ENCODE assay signal across 19 mouse cellular contexts in the genomic region with DNA sequence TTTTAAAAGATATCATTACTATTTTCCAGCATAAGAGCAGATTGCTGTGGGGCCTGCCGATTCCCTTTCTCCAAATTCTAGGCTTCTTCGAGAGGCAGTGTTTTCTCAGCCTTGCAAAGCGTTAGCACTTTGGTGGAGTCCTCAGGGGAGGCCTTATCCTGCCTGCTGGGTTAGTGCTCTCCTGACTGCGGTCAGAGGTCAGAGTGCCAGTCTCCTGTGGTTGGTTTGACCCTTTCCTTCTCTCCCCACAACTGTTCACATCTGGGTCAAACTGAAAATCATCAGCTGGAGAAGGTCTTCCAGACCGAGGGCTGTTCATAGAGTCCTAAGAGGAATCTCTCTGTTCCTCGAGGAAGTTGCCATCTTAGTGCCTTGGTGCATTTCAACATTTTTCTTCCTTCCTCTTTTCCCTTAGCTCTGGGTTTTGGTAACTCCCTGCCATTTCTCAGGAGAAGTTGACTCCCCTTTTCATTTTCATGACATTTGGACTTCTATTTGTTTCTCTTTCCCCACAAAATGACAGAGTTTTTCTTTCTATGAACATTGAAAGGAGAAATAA. TPM values are rescaled to one million over a fixed set of nuclear protein-coding genes. Genes with fewer than 3 reads are reported as not detected.
DNase-seq lines count a peak whose midpoint lies in the region; ATAC-seq and TF ChIP-seq lines count a peak whose summit lies in the region.
"Had no signal": no experiment of that assay in that cellular context is flagged by ENCODE, and none has a peak within 500 bp of the region (broad histone marks: within the 10 kb centered on the region; RNA-seq: fewer than 3 reads in every experiment).

No protein-coding gene starts in this region.

- peak; percentile 30 for DNase-seq in liver, adult 2 months (ENCODE audit: extremely low read depth, low read depth, low spot score)
- DNase-seq in liver (no peak), MEL (ENCODE audit: low read depth, low spot score) (peak; percentile 68)
- DNase-seq in liver, embryonic 11.5 days (ENCODE audit: low spot score): no peak
- DNase-seq in layer of hippocampus, adult 18-20 months (ENCODE audit: low spot score in 2 of 2): no peak
- DNase-seq in adrenal gland, postnatal 36 days: no peak
- DNase-seq in layer of hippocampus, postnatal 25 days (ENCODE audit: extremely low spot score in 1 of 2, low spot score in 1 of 2): no peak
- DNase-seq: cerebellum, postnatal 25 days; lung, embryonic 14.5 days had no signal

- H3K4me2 ChIP-seq in liver, embryonic 11.5 days: peak overlapping the region; percentile 36
- H3K4me2 ChIP-seq: lung, embryonic 14.5 days; midbrain, embryonic 11.5 days had no signal

- ATAC-seq in liver, embryonic 11.5 days (replicated peaks; ENCODE audit: low FRiP score): no peak
- ATAC-seq in megakaryocyte progenitor cell, adult 5-6 weeks (replicated peaks; ENCODE audit: poor library complexity): peak; percentile 47
- ATAC-seq: hindbrain, postnatal 0 days had no signal

- no peaks in the 10 kb centered on the region for H3K4me1 ChIP-seq in liver, adult 2 months (ENCODE audit: control insufficient read depth, insufficient read depth, low read length)
- H3K4me1 ChIP-seq in MEL (ENCODE audit: control insufficient read depth in 1 of 2, insufficient read depth in 2 of 2, low read length in 2 of 2): peaks cover 13 to 14% of the 10 kb centered on the region in 2 experiments
- no peaks in the 10 kb centered on the region for H3K4me1 ChIP-seq in liver, embryonic 11.5 days (replicated peaks; ENCODE audit: control insufficient read depth, insufficient read depth, low read length)

- H3K36me3 ChIP-seq in liver, adult 2 months (ENCODE audit: control insufficient read depth, insufficient read depth, low read length): no peaks in the 10 kb centered on the region
- H3K36me3 ChIP-seq in MEL (ENCODE audit: control insufficient read depth in 1 of 2, insufficient read depth in 2 of 2, low read length in 2 of 2): peaks cover 0 to 15% of the 10 kb centered on the region in 2 experiments; a peak in 2 of 4 replicates
- H3K36me3 ChIP-seq in liver, embryonic 11.5 days (ENCODE audit: control insufficient read depth, insufficient read depth, low read length): no peaks in the 10 kb centered on the region

- H3K9ac ChIP-seq in liver, adult 2 months (ENCODE audit: low read depth, low read length): no peak overlapping the region
- peak overlapping the region; percentile 54 for H3K9ac ChIP-seq in MEL (ENCODE audit: control insufficient read depth, low read depth, low read length, poor library complexity, severe bottlenecking)
- H3K9ac ChIP-seq in liver, embryonic 11.5 days (ENCODE audit: low read depth, low read length): no peak overlapping the region
- H3K9ac ChIP-seq: lung, embryonic 14.5 days had no signal

- H3K79me2 ChIP-seq in liver, adult 2 months (ENCODE audit: control insufficient read depth, insufficient read depth, low read length): no peaks in the 10 kb centered on the region
- H3K79me2 ChIP-seq in MEL (ENCODE audit: control insufficient read depth, insufficient read depth, low read length, poor library complexity): no peaks in the 10 kb centered on the region

- no peak for TF ChIP-seq RAD21 in MEL (IDR thresholded peaks at IDR 0.05; ENCODE audit: low read depth, low read length)

- WGBS in liver, adult 2 months: 61% methylated on average over 6 of the region's 6 CpGs
- 20% methylated on average over 6 of the region's 6 CpGs for WGBS in liver, embryonic 11.5 days

- no peaks in the 10 kb centered on the region for H3K9me3 ChIP-seq in MEL (replicated peaks; ENCODE audit: insufficient read depth, low read length)
- H3K9me3 ChIP-seq in liver, embryonic 11.5 days (ENCODE audit: control insufficient read depth, low read length): no peaks in the 10 kb centered on the region

- peak in 1 of 2 experiments; percentile 37; a peak in 2 of 4 replicates for TF ChIP-seq EP300 in MEL (IDR thresholded peaks at IDR 0.05; ENCODE audit: low read depth in 1 of 2, low read length in 2 of 2)

- H3K27ac ChIP-seq in liver, adult 2 months (replicated peaks; ENCODE audit: insufficient read depth, low read depth, low read length): no peak overlapping the region
- H3K27ac ChIP-seq in MEL (ENCODE audit: control insufficient read depth, low read depth, low read length): peak overlapping the region; percentile 79
- no peak overlapping the region for H3K27ac ChIP-seq in liver, embryonic 11.5 days (ENCODE audit: low read depth, low read length)
- H3K27ac ChIP-seq: hindbrain, postnatal 0 days had no signal

- no peak for TF ChIP-seq POLR2A in liver, adult 2 months (IDR thresholded peaks at IDR 0.05; ENCODE audit: extremely low read depth, insufficient read depth, low read length)
- TF ChIP-seq POLR2A in MEL (IDR thresholded peaks at IDR 0.05; ENCODE audit: control insufficient read depth in 1 of 2, insufficient read depth in 1 of 2, low read depth in 1 of 2, low read length in 2 of 2, poor library complexity in 1 of 2): no peak

- no peak for TF ChIP-seq CTCF in liver, adult 2 months (IDR thresholded peaks at IDR 0.05; ENCODE audit: low read depth, low read length)
- no peak for TF ChIP-seq CTCF in MEL (IDR thresholded peaks at IDR 0.05 in 2 of 3, conservative IDR thresholded peaks at IDR 0.05 in 1 of 3; ENCODE audit: control insufficient read depth in 1 of 3, insufficient read depth in 1 of 3, low read depth in 2 of 3, low read length in 3 of 3, poor library complexity in 1 of 3, severe bottlenecking in 1 of 3)

- H3K4me3 ChIP-seq in liver, adult 2 months (ENCODE audit: insufficient read depth, low read depth, low read length): no peak overlapping the region
- H3K4me3 ChIP-seq in MEL (ENCODE audit: control insufficient read depth in 1 of 2, insufficient read depth in 1 of 2, low read depth in 2 of 2, low read length in 2 of 2): peak overlapping the region; percentile 35 to 48
- no peak overlapping the region for H3K4me3 ChIP-seq in liver, embryonic 11.5 days (ENCODE audit: low read depth, low read length)

- peaks cover 3% of the 10 kb centered on the region; the same call in 1 of the 2 replicates for H3K27me3 ChIP-seq in liver, adult 2 months (ENCODE audit: control insufficient read depth, insufficient read depth, low read length)
- H3K27me3 ChIP-seq in MEL (ENCODE audit: control insufficient read depth in 1 of 2, insufficient read depth in 2 of 2, low read length in 2 of 2): peaks cover 0 to 6% of the 10 kb centered on the region in 2 experiments; a peak in 2 of 4 replicates
- H3K27me3 ChIP-seq in liver, embryonic 11.5 days (replicated peaks; ENCODE audit: control insufficient read depth, insufficient read depth, low read length): no peaks in the 10 kb centered on the region

RNA-seq across cellular contexts. Expression of gene Ifne, which starts 14.9 kb away (rescaled TPM):
- total RNA-seq in liver, adult 2 months (2014; rRNA removed): not detected in 2 replicates
- polyA plus RNA-seq in liver, adult 2 months (2012; rRNA removed): not detected in 2 replicates
- total RNA-seq in MEL (2012; rRNA removed): not detected in 2 replicates
- polyA plus RNA-seq in MEL (2012; ENCODE audit: insufficient read depth in 1 of 2, insufficient read length in 2 of 2, low read depth in 1 of 2, low replicate concordance in 2 of 2, missing spikeins in 1 of 2): not detected
- not detected in 2 replicates for polyA plus RNA-seq in liver, embryonic 11.5 days (2014; fragmentation: Nextera tagmentation; extraction: Ambion mirVana)
- not detected in 2 replicates for total RNA-seq in megakaryocyte progenitor cell, adult 5-6 weeks (2015)
- not detected in 2 replicates for total RNA-seq in megakaryocyte progenitor cell, adult 5-6 weeks (2017)
- total RNA-seq in layer of hippocampus, adult 18-20 months (2021): not detected
- not detected for total RNA-seq in adrenal gland, postnatal 36 days (2021)
- total RNA-seq in layer of hippocampus, postnatal 25 days (2021): not detected
- total RNA-seq: heart, postnatal 25 days; hindbrain, postnatal 0 days; left cerebral cortex, postnatal 25 days had no signal
- polyA plus RNA-seq: embryonic facial prominence, embryonic 14.5 days; forebrain, embryonic 11.5 days; hindbrain, postnatal 0 days; kidney, embryonic 14.5 days; lung, embryonic 14.5 days; midbrain, embryonic 11.5 days; neural tube, embryonic 11.5 days; stomach, embryonic 16.5 days had no signal

RNA-seq across cellular contexts. Expression of gene Ifna1, which starts 15.2 kb away (rescaled TPM):
- total RNA-seq in liver, adult 2 months (2014; rRNA removed): not detected in 2 replicates
- not detected in 2 replicates for polyA plus RNA-seq in liver, adult 2 months (2012; rRNA removed)
- total RNA-seq in MEL (2012; rRNA removed): not detected in 2 replicates
- polyA plus RNA-seq in MEL (2012; ENCODE audit: insufficient read depth in 1 of 2, insufficient read length in 2 of 2, low read depth in 1 of 2, low replicate concordance in 2 of 2, missing spikeins in 1 of 2): not detected
- polyA plus RNA-seq in liver, embryonic 11.5 days (2014; fragmentation: Nextera tagmentation; extraction: Ambion mirVana): not detected in 2 replicates
- total RNA-seq in megakaryocyte progenitor cell, adult 5-6 weeks (2015): not detected in 2 replicates
- total RNA-seq in megakaryocyte progenitor cell, adult 5-6 weeks (2017): not detected in 2 replicates
- total RNA-seq in layer of hippocampus, adult 18-20 months (2021): not detected
- total RNA-seq in adrenal gland, postnatal 36 days (2021): not detected
- total RNA-seq in layer of hippocampus, postnatal 25 days (2021): not detected
- total RNA-seq: heart, postnatal 25 days; hindbrain, postnatal 0 days; left cerebral cortex, postnatal 25 days had no signal
- polyA plus RNA-seq: embryonic facial prominence, embryonic 14.5 days; forebrain, embryonic 11.5 days; hindbrain, postnatal 0 days; kidney, embryonic 14.5 days; lung, embryonic 14.5 days; midbrain, embryonic 11.5 days; neural tube, embryonic 11.5 days; stomach, embryonic 16.5 days had no signal

RNA-seq across cellular contexts. Expression of gene Ifna4, which starts 23.4 kb away (rescaled TPM):
- total RNA-seq in liver, adult 2 months (2014; rRNA removed): not detected in 2 replicates
- polyA plus RNA-seq in liver, adult 2 months (2012; rRNA removed): not detected in 2 replicates
- not detected in 2 replicates for total RNA-seq in MEL (2012; rRNA removed)
- polyA plus RNA-seq in MEL (2012; ENCODE audit: insufficient read depth in 1 of 2, insufficient read length in 2 of 2, low read depth in 1 of 2, low replicate concordance in 2 of 2, missing spikeins in 1 of 2): not detected
- polyA plus RNA-seq in liver, embryonic 11.5 days (2014; fragmentation: Nextera tagmentation; extraction: Ambion mirVana): not detected in 2 replicates
- total RNA-seq in megakaryocyte progenitor cell, adult 5-6 weeks (2015): not detected in 2 replicates
- not detected in 2 replicates for total RNA-seq in megakaryocyte progenitor cell, adult 5-6 weeks (2017)
- total RNA-seq in layer of hippocampus, adult 18-20 months (2021): not detected
- total RNA-seq in adrenal gland, postnatal 36 days (2021): not detected
- not detected for total RNA-seq in layer of hippocampus, postnatal 25 days (2021)
- total RNA-seq: heart, postnatal 25 days; hindbrain, postnatal 0 days; left cerebral cortex, postnatal 25 days had no signal
- polyA plus RNA-seq: embryonic facial prominence, embryonic 14.5 days; forebrain, embryonic 11.5 days; hindbrain, postnatal 0 days; kidney, embryonic 14.5 days; lung, embryonic 14.5 days; midbrain, embryonic 11.5 days; neural tube, embryonic 11.5 days; stomach, embryonic 16.5 days had no signal

RNA-seq across cellular contexts. Expression of gene Ifna5, which starts 29.8 kb away (rescaled TPM):
- total RNA-seq in liver, adult 2 months (2014; rRNA removed): not detected in 2 replicates
- not detected in 2 replicates for polyA plus RNA-seq in liver, adult 2 months (2012; rRNA removed)
- not detected in 2 replicates for total RNA-seq in MEL (2012; rRNA removed)
- not detected for polyA plus RNA-seq in MEL (2012; ENCODE audit: insufficient read depth in 1 of 2, insufficient read length in 2 of 2, low read depth in 1 of 2, low replicate concordance in 2 of 2, missing spikeins in 1 of 2)
- not detected in 2 replicates for polyA plus RNA-seq in liver, embryonic 11.5 days (2014; fragmentation: Nextera tagmentation; extraction: Ambion mirVana)
- total RNA-seq in megakaryocyte progenitor cell, adult 5-6 weeks (2015): not detected in 2 replicates
- not detected in 2 replicates for total RNA-seq in megakaryocyte progenitor cell, adult 5-6 weeks (2017)
- not detected for total RNA-seq in layer of hippocampus, adult 18-20 months (2021)
- total RNA-seq in adrenal gland, postnatal 36 days (2021): not detected
- total RNA-seq in layer of hippocampus, postnatal 25 days (2021): not detected
- total RNA-seq: heart, postnatal 25 days; hindbrain, postnatal 0 days; left cerebral cortex, postnatal 25 days had no signal
- polyA plus RNA-seq: embryonic facial prominence, embryonic 14.5 days; forebrain, embryonic 11.5 days; hindbrain, postnatal 0 days; kidney, embryonic 14.5 days; lung, embryonic 14.5 days; midbrain, embryonic 11.5 days; neural tube, embryonic 11.5 days; stomach, embryonic 16.5 days had no signal

RNA-seq across cellular contexts. Expression of gene Ifna6, which starts 37.9 kb away (rescaled TPM):
- total RNA-seq in liver, adult 2 months (2014; rRNA removed): not detected in 2 replicates
- not detected in 2 replicates for polyA plus RNA-seq in liver, adult 2 months (2012; rRNA removed)
- total RNA-seq in MEL (2012; rRNA removed): not detected in 2 replicates
- not detected for polyA plus RNA-seq in MEL (2012; ENCODE audit: insufficient read depth in 1 of 2, insufficient read length in 2 of 2, low read depth in 1 of 2, low replicate concordance in 2 of 2, missing spikeins in 1 of 2)
- not detected in 2 replicates for polyA plus RNA-seq in liver, embryonic 11.5 days (2014; fragmentation: Nextera tagmentation; extraction: Ambion mirVana)
- not detected in 2 replicates for total RNA-seq in megakaryocyte progenitor cell, adult 5-6 weeks (2015)
- not detected in 2 replicates for total RNA-seq in megakaryocyte progenitor cell, adult 5-6 weeks (2017)
- total RNA-seq in layer of hippocampus, adult 18-20 months (2021): not detected
- not detected for total RNA-seq in adrenal gland, postnatal 36 days (2021)
- total RNA-seq in layer of hippocampus, postnatal 25 days (2021): not detected
- total RNA-seq: heart, postnatal 25 days; hindbrain, postnatal 0 days; left cerebral cortex, postnatal 25 days had no signal
- polyA plus RNA-seq: embryonic facial prominence, embryonic 14.5 days; forebrain, embryonic 11.5 days; hindbrain, postnatal 0 days; kidney, embryonic 14.5 days; lung, embryonic 14.5 days; midbrain, embryonic 11.5 days; neural tube, embryonic 11.5 days; stomach, embryonic 16.5 days had no signal

Comparison
In these comparisons a context has a peak if more than half of its experiments do, and no peak if none do; other contexts are left out.
1. DNase-seq: peak in liver, adult 2 months (single experiment) and MEL (single experiment); none in liver (single experiment), liver, embryonic 11.5 days (single experiment), layer of hippocampus, adult 18-20 months (0 of 2), adrenal gland, postnatal 36 days (0 of 2) and layer of hippocampus, postnatal 25 days (0 of 2).
2. H3K4me3 ChIP-seq: peak in MEL (2 of 2); none in liver, adult 2 months (single experiment) and liver, embryonic 11.5 days (single experiment).